Mouse (Mus musculus): ENCODE measurements around the gene Mansc4. TPM values are rescaled to one million over a fixed set of nuclear protein-coding genes. Genes with fewer than 3 reads are reported as not detected.

Gene Mansc4
- polyA plus RNA-seq, 1 experiment: not detected

DNA sequence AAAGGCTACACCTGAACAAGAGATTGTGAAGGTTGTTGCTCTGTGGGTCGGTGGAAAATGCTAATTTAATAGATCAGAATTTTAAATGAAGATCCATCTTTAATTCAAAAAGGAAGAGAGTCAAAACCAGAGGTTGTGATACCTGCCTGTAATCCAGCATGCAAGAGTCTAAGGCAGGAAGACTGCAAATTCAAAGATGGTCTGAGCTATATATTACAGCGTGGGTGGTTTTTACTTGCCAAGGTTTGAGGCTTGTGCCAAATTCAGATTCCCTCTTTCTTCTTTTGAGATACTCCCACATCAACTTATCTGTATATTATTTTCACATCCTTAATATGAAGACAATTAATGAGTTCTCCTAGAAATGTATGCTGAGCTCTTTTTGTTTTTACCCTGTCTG is 58.4 kb downstream of the Mansc4 start:
- Histone ChIP-seq H3K4me1 (ENCODE audit: control insufficient read depth, insufficient read depth, low read length) (peaks cover 1% of the 10 kb centered on the region), H3K36me3 (ENCODE audit: control insufficient read depth, insufficient read depth, low read length, poor library complexity, severe bottlenecking) (no peaks in the 10 kb centered on the region; the same call in 1 of the 2 replicates), H3K9me3 (replicated peaks; ENCODE audit: control insufficient read depth, insufficient read depth, low read length, poor library complexity, severe bottlenecking) (no peaks in the 10 kb centered on the region), H3K4me3 (ENCODE audit: low read depth, low read length) (no peak overlapping the region), H3K27ac (ENCODE audit: insufficient read depth, low read length) (no peak overlapping the region), H3K27me3 (ENCODE audit: control insufficient read depth, insufficient read depth, low read length, poor library complexity, severe bottlenecking) (no peaks in the 10 kb centered on the region), H3K9ac (ENCODE audit: low read depth, poor library complexity, severe bottlenecking) (no peak overlapping the region)
- no peak for TF ChIP-seq POLR2A (IDR thresholded peaks at IDR 0.05; ENCODE audit: insufficient read depth, low read length)
- TF ChIP-seq EP300 (IDR thresholded peaks at IDR 0.05; ENCODE audit: insufficient read depth, low read depth, low read length): no peak
- TF ChIP-seq CTCF (IDR thresholded peaks at IDR 0.05; ENCODE audit: low read depth, low read length): no peak

Other genes with a start within 250 kb of the Mansc4 start
- gene Smco2, start 236.9 kb downstream of the Mansc4 start, polyA plus RNA-seq (2011; ENCODE audit: insufficient read depth, insufficient read length, low read depth, missing spikeins): not detected in 2 replicates
- gene Ppfibp1, start 198.5 kb downstream of the Mansc4 start, polyA plus RNA-seq (2011; ENCODE audit: insufficient read depth, insufficient read length, low read depth, missing spikeins): 66.1 and 66.6 TPM in 2 replicates
- not detected in 2 replicates for gene 1700034J05Rik, start 132.6 kb downstream of the Mansc4 start, polyA plus RNA-seq (2011; ENCODE audit: insufficient read depth, insufficient read length, low read depth, missing spikeins)
- gene Rep15, start 54.4 kb downstream of the Mansc4 start, polyA plus RNA-seq (2011; ENCODE audit: insufficient read depth, insufficient read length, low read depth, missing spikeins): 0.53 and 0.72 TPM in 2 replicates
- gene Mrps35, start 44.3 kb downstream of the Mansc4 start, polyA plus RNA-seq (2011; ENCODE audit: insufficient read depth, insufficient read length, low read depth, missing spikeins): 87.6 and 102 TPM in 2 replicates
- gene Klhl42, start 4.3 kb upstream of the Mansc4 start, polyA plus RNA-seq (2011; ENCODE audit: insufficient read depth, insufficient read length, low read depth, missing spikeins): 18.9 and 22.7 TPM in 2 replicates
- gene Pthlh, start 177.2 kb upstream of the Mansc4 start, polyA plus RNA-seq (2011; ENCODE audit: insufficient read depth, insufficient read length, low read depth, missing spikeins): not detected in 2 replicates

All from ES-Bruce4 (cell line).